Mouse (Mus musculus) megakaryocyte, embryonic 14.5 days (primary cell): ENCODE measurements around the gene Rin1.

Experiments used
- FLI1 ChIP-seq: IDR thresholded peaks from 2 replicates; pipeline ENCODE4 v1.6.1; 2012; ENCODE audit warnings: low read length, inconsistent platforms, mixed read lengths
- GATA1 ChIP-seq: IDR thresholded peaks from 3 replicates; pipeline ENCODE4 v1.6.1; 2012; ENCODE audit warnings: mixed read lengths, low read length, inconsistent platforms, borderline replicate concordance

GRCm38 (mm10) chr19:5094243-5094632 lies 44.0 kb downstream of the Rin1 start:
- TF ChIP-seq GATA1 = no peak
- no peak for TF ChIP-seq FLI1
